Mouse (Mus musculus): ENCODE results near the gene Aspdh.
A peak's percentile ranks its signal among the peaks of the same experiment; 100 is the strongest.

Aspdh gene

DNA sequence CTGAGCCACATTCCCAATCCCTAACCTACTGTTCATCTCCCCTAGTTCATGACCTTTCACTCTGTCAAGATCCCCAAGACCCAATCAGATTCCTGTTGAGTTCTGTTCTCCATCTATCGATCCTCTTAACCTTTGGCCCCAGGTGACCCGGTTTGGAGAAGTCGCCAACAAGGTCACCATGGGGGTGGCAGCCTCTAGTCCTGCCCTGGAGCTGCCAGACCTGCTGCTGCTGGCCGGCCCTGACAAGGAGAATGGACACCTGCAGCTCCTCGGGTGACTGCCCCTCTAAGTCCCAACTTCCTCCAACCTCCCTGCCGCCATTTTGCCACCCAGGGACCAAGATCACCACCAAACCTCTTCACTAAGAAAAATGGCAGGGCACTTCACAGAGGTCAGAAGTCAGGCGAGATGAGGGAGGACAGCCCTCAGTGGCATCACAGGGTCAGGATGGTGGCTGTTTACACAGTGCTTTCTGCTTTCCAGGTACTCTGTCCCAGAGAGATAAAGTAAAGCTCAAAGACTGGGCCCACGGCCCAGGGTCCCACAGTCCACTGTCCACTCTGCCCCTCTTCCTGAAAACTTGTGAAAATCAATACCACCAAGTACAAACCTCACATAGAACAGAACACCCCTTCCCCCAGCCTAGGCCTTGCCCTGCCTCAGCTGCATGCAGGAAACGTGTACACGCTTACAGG lies 32.3 kb downstream of the Aspdh start:
- no peak for DNase-seq (ENCODE audit: low spot score in 2 of 2)

DNA sequence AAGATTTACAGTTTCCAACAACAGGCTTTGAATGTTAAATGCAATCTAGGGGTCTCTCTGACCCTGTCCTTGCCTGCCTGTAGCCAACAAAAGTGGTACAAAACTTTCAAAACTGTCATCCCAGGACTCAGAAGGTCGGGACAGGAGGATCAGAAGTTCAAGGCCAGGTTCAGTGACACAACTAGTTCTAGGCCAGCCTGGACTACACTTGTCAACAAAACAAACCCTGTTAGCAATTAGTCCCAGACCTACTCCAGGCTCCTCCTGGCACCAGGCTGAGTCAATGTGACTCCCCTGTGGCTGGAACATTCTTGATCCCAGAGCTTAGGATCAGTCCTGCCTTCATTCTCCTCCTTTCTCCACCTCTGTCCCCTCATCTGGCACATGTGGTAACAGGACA lies 33.7 kb downstream of the Aspdh start:
- no peak for DNase-seq (ENCODE audit: low spot score in 2 of 2)

- no peak for DNase-seq (ENCODE audit: low spot score in 2 of 2)
These were observed 34.9 kb downstream of the Aspdh start for GRCm38 (mm10) chr7:44500046-44500445.

GRCm38 (mm10) chr7:44501563-44502115 lies 36.4 kb downstream of the Aspdh start:
- DNase-seq (ENCODE audit: low spot score in 2 of 2), result peak in 1 of 2 experiments; percentile 74

DNA sequence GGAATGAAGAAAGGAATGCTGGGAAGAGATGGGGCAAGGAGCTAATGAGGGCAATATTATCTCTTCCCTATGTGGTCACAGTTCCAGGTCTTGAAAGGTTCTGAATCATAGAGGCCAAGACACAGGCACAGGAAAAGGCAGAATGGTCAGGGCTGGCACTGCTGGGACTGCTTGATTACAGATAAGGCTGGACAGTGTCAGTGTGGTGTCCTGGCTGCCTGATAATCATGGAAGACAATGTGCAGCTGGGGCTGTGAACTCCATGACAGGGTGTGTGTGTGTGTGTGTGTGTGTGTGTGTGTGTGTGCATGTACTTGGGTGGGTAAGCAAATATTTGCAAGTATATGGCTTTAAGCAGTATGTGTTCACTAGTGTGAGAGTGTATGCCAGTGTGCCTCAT lies 42.3 kb downstream of the Aspdh start:
- DNase-seq (ENCODE audit: low spot score in 2 of 2), result no peak
